Mouse (Mus musculus) forebrain, embryonic 11.5 days (tissue): ENCODE measurements around the gene Cmas. TPM values are rescaled to one million over a fixed set of nuclear protein-coding genes. Genes with fewer than 3 reads are reported as not detected.

ENCODE experiments used
- ATAC-seq: fragments of 200-750 bp; cut with Nextera tagmentation; replicated peaks from 2 replicates; pipeline ENCODE4 v1.8.0; 2017; ENCODE audit warnings: moderate TSS enrichment; ENCODE audit not compliant: low FRiP score
- DNase-seq: peaks from one replicate; pipeline ENCODE4 v3.0.0-alpha.2; 2017; ENCODE audit warnings: low spot score
- H3K27ac ChIP-seq: fragments of 300-500 bp; sonication (generic); 2 replicates; pipeline ENCODE4 v1.5.1; 2014; ENCODE audit warnings: low read depth, low read length
- H3K27me3 ChIP-seq: fragments of 300-500 bp; sonication (generic); 2 replicates; pipeline ENCODE4 v1.6.1; 2014; ENCODE audit warnings: mild to moderate bottlenecking, low read length, mixed read lengths; ENCODE audit not compliant: control insufficient read depth, insufficient read depth
- H3K36me3 ChIP-seq: fragments of 300-500 bp; sonication (generic); 2 replicates; pipeline ENCODE4 v1.6.1; 2014; ENCODE audit warnings: mild to moderate bottlenecking, low read length, moderate library complexity, mixed read lengths; ENCODE audit not compliant: control insufficient read depth, insufficient read depth
- H3K4me1 ChIP-seq: fragments of 300-500 bp; sonication (generic); replicated peaks from 2 replicates; pipeline ENCODE4 v1.6.1; 2014; ENCODE audit warnings: low read length, mixed read lengths; ENCODE audit not compliant: control insufficient read depth, insufficient read depth
- H3K4me2 ChIP-seq: fragments of 300-500 bp; sonication (generic); 2 replicates; pipeline ENCODE4 v1.6.1; 2014; ENCODE audit warnings: low read depth, mild to moderate bottlenecking, low read length, moderate library complexity, mixed read lengths; ENCODE audit not compliant: severe bottlenecking
- H3K4me3 ChIP-seq: fragments of 300-500 bp; sonication (generic); 2 replicates; pipeline ENCODE4 v1.5.1; 2014; ENCODE audit warnings: low read depth, low read length
- H3K9ac ChIP-seq: fragments of 300-500 bp; sonication (generic); 2 replicates; pipeline ENCODE4 v1.6.1; 2014; ENCODE audit warnings: low read length
- H3K9me3 ChIP-seq: fragments of 300-500 bp; sonication (generic); 2 replicates; pipeline ENCODE4 v1.6.1; 2016; ENCODE audit warnings: low read length, mixed read lengths; ENCODE audit not compliant: control insufficient read depth
- WGBS: fragments of 180-500 bp; shearing (Covaris S2); extraction: QIAGEN DNeasy Blood & Tissue Kit; methylation state at CpG from one replicate; pipeline ENCODE4 v1.1.7; 2014; 5-methylcytosine and 5-hydroxymethylcytosine counted together
- polyA plus RNA-seq: library from polyadenylated mRNA; unstranded; fragments of >200 nt; fragmentation: Nextera tagmentation; extraction: Ambion mirVana; gene quantifications from 2 replicates; pipeline ENCODE4 v1.2.1, GENCODE M21; 2014

The Cmas gene
- polyA plus RNA-seq = 103 and 109 TPM in 2 replicates

DNA sequence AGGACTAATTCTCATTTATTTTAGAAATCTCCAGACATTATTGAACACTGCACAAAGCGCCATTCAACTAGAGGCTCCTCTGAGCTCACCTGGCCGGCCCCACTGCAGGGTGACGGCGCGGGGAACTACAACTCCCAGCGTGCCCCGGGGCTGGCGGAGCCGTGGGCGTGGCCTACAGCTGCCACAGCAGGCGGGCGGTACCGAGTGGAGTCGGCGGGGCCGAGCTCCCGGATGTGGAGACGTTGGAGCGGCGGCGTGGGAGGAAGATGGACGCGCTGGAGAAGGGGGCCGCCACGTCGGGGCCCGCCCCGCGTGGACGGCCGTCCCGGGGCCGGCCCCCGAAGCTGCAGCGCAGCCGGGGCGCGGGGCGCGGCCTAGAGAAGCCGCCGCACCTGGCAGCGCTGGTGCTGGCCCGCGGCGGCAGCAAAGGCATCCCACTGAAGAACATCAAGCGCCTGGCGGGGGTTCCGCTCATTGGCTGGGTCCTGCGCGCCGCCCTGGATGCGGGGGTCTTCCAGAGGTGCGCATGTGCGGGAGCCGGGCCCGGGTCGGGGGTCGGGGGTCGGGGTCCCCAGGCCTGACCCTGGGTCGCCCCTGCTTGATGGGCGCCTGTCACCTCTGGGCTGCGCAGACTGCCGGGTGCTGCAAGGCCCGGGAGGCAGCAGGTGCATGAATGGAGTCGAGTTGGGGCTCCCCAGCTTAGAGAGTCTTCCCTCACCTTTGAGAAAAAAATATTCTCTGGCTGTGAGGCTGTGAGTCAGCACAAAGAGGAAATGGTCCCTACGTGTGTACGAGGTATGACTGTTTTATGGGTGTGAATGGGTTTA lies at the start of gene Cmas:
Cmas (plus strand) TSS at position 180 of the 827 bp plus-strand sequence.
- peak; percentile 94 for DNase-seq
- peak within 1 kb of the TSS; percentile 88 for H3K4me3 ChIP-seq
- H3K9ac ChIP-seq = peak within 1 kb of the TSS; percentile 90
- peak; percentile 97 for ATAC-seq
- no peaks in the 10 kb centered on the region for H3K9me3 ChIP-seq
- WGBS = under 1% methylated on average over 68 of the region's 68 CpGs
- peak within 1 kb of the TSS; percentile 71 for H3K4me2 ChIP-seq
- peaks cover 6% of the 10 kb centered on the region for H3K4me1 ChIP-seq
- no peaks in the 10 kb centered on the region; the same call in 1 of the 2 replicates for H3K27me3 ChIP-seq
- H3K36me3 ChIP-seq = no peaks in the 10 kb centered on the region
- peak within 1 kb of the TSS; percentile 50; the same call in 1 of the 2 replicates for H3K27ac ChIP-seq

DNA sequence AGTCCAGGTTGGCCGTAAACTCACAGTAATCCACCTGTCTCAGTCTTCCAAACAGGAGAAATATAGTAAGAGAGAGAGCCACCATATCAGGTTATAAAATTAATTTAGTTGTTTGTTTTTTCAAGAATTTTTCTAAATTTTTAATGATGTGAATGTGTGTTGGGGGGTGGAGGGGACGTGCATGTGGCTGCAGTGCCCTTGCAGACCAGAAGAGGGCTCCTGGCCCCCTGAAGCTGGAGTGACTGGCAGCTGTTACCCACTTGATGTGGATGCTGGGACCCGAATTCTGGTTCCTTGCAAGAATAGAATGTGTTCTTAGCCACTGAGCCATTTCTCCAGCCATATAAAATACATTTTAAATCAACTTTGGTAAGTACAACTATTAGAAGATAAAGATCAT lies 49.8 kb upstream of the Cmas start:
- DNase-seq = no peak
- no peak overlapping the region for H3K9ac ChIP-seq
- no peak overlapping the region for H3K4me2 ChIP-seq
- no peaks in the 10 kb centered on the region for H3K4me1 ChIP-seq
- no peak overlapping the region for H3K4me3 ChIP-seq
- H3K27ac ChIP-seq = no peak overlapping the region
- ATAC-seq = no peak
- 74% methylated on average over 3 of the region's 3 CpGs for WGBS
- no peaks in the 10 kb centered on the region for H3K27me3 ChIP-seq
- no peaks in the 10 kb centered on the region for H3K36me3 ChIP-seq
- no peaks in the 10 kb centered on the region for H3K9me3 ChIP-seq

DNA sequence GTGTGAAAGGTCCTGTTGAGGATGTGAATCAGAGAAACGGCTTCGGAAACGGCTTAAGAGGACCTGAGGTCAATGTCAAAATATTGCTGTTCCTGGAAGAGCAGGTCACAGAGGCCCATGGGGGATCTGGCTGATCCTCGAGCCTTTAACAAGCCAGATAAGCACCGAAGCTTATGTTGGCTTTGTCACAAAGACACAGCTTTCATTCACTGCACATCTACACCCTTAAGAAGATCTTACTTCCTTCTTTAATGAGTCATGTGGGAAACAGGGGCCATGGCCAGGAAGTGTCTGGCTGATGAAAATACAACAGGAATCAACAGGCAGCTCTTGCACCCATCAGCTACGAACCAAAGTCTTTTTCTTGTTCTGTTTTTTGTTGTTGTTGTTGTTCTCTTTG lies 48.1 kb upstream of the Cmas start:
- WGBS = 83% methylated on average over 6 of the region's 6 CpGs
- H3K4me3 ChIP-seq = no peak overlapping the region
- H3K9me3 ChIP-seq = no peaks in the 10 kb centered on the region
- no peak for ATAC-seq
- H3K4me2 ChIP-seq = no peak overlapping the region
- no peak overlapping the region for H3K27ac ChIP-seq
- DNase-seq = no peak
- H3K9ac ChIP-seq = no peak overlapping the region
- H3K27me3 ChIP-seq = no peaks in the 10 kb centered on the region
- no peaks in the 10 kb centered on the region for H3K4me1 ChIP-seq
- H3K36me3 ChIP-seq = no peaks in the 10 kb centered on the region

DNA sequence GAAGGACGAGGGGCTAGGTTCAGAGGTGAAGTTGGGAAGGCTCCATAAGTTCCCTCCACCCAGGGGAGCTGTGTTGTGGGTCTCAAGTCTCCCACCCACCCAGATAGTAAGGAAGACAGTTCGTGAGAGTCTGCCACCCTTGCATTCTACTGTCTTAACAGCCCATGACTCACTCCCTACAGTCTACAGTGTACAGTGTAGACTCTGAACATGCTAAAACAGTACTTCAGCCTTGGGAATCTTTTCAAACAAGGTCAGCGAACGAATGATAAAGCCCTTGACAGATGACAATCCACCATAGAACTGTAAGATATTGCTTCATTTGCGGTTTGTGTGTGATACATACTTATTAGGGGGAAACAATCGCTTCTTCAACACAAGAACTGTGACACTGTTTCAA lies 45.8 kb upstream of the Cmas start:
- Histone ChIP-seq H3K9me3 (no peaks in the 10 kb centered on the region), H3K27me3 (no peaks in the 10 kb centered on the region), H3K4me2 (no peak overlapping the region), H3K36me3 (no peaks in the 10 kb centered on the region), H3K27ac (no peak overlapping the region), H3K4me3 (no peak overlapping the region), H3K4me1 (no peaks in the 10 kb centered on the region), H3K9ac (no peak overlapping the region)
- DNase-seq = no peak
- no peak for ATAC-seq
- 83% methylated on average over 6 of the region's 6 CpGs for WGBS

DNA sequence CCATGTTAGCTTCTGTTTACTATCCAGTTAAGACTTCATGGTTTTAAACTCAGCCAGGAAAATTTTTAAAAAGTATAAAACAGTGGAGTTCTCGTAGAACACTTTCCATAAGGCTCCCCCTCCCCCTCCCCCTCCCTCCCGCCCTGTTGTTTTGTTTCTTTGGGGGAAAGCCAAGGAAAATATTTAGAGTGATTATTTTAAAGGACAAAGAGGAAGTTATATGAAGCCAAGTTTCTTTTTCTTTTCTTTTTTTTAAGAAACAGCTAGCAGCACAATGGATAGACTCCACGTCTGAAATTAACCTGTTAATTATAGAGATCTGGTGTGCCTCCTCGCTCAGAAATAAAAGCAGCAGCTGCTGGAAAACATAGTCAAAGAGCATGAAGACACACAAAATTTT lies 45.4 kb upstream of the Cmas start:
- ATAC-seq (no peak), DNase-seq (no peak)
- H3K27ac ChIP-seq = no peak overlapping the region
- no peaks in the 10 kb centered on the region for H3K4me1 ChIP-seq
- H3K4me2 ChIP-seq = no peak overlapping the region
- no peaks in the 10 kb centered on the region for H3K27me3 ChIP-seq
- H3K9ac ChIP-seq = no peak overlapping the region
- WGBS = 69% methylated on average over 4 of the region's 4 CpGs
- H3K9me3 ChIP-seq = no peaks in the 10 kb centered on the region
- no peaks in the 10 kb centered on the region for H3K36me3 ChIP-seq
- H3K4me3 ChIP-seq = no peak overlapping the region

DNA sequence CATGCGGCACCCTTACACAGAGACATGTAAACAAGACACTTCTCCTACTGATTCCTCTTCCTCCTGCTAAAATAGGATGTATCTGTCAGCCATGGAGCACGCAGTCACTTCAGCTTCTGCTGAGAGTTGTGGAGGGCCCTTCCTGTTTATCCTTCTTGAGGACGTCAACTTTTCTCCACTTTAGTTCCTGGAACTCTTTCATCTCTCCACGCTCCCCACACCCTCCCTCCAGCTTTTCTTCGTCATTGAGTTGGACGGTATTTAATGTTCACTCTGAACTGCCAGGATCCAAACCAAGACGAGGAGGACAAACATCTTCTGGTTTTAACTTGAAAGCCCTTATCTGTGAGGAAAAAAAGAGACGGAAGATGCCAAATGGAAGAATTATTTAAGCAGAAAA lies 41.5 kb upstream of the Cmas start:
- Histone ChIP-seq H3K4me3 (no peak overlapping the region), H3K9ac (no peak overlapping the region), H3K27me3 (no peaks in the 10 kb centered on the region), H3K4me2 (no peak overlapping the region), H3K9me3 (no peaks in the 10 kb centered on the region), H3K36me3 (no peaks in the 10 kb centered on the region), H3K27ac (no peak overlapping the region), H3K4me1 (no peaks in the 10 kb centered on the region)
- WGBS = 90% methylated on average over 8 of the region's 8 CpGs
- ATAC-seq = no peak
- no peak for DNase-seq

DNA sequence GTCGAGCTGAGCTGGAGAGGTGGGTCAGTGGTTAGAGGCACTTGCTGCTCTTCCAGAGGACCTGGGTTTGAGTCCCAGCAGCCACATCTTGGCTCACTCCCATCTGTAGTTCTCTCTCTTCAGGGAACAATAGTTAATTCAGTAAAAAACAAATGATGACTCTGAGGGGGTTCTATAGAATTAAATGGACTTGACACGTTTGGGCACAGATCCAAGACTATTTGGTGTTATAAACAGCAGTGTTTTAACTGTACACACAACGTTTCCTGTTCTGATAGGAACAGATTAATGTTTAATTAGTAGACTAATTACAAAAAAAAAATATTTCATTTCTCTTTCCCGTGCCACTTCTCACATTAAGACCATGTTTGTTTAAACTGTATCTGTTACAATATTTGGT lies 39.3 kb upstream of the Cmas start:
- no peaks in the 10 kb centered on the region for H3K4me1 ChIP-seq
- no peak for DNase-seq
- ATAC-seq = no peak

DNA sequence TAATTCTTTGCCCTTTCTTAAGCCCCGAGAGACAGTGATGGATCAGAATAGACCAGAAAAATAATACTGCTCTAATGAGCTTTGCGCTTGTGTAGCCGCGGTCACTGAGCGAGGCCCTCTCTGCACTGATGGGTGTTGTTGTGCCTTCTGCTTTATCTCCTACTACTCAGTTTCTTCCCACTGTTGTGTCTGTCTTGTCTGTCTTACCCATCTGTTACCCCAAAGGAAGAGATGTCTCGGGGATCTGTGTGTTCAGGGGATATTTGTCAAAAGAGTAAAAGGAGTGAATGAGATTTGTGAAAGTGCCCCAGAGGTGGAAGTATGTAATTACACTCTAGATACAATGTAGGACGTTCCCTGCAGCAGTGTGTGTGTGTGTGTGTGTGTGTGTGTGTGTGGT lies 38.3 kb upstream of the Cmas start:
- DNase-seq = no peak
- ATAC-seq = no peak
- no peaks in the 10 kb centered on the region for H3K36me3 ChIP-seq

More for the DNA sequence above, 39.3 kb upstream of the Cmas start:
- H3K4me3 ChIP-seq = no peak overlapping the region
- no peak overlapping the region for H3K9ac ChIP-seq
- no peak overlapping the region for H3K27ac ChIP-seq
- 70% methylated on average over 4 of the region's 4 CpGs for whole genome bisulfite sequencing
- H3K36me3 ChIP-seq = no peaks in the 10 kb centered on the region
- H3K9me3 ChIP-seq = no peaks in the 10 kb centered on the region
- H3K27me3 ChIP-seq = no peaks in the 10 kb centered on the region
- H3K4me2 ChIP-seq = no peak overlapping the region

DNA sequence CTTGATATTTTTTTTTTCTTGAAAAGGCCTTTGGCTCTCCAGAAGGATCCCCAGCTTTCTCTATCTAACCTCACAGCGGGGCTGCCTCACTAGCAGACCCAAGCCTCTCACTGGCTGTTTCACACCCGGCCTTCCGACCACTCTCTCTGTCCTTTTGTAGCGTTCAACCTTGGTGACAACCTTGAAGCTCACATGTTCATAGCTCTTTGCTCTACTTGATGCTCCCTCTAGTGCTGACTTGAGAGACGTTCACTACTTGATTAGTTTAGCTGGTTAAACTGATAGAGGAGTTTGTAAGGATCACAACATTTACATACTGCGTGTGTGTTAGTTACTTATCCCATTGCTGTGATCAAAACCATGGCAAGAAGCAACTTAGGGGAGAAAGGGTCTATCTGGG lies 35.8 kb upstream of the Cmas start:
- WGBS = 76% methylated on average over 6 of the region's 6 CpGs
- no peaks in the 10 kb centered on the region for H3K36me3 ChIP-seq
- no peaks in the 10 kb centered on the region for H3K4me1 ChIP-seq
- no peak overlapping the region for H3K4me2 ChIP-seq
- H3K27me3 ChIP-seq = no peaks in the 10 kb centered on the region
- no peak overlapping the region for H3K27ac ChIP-seq
- no peak for ATAC-seq
- no peak for DNase-seq
- no peaks in the 10 kb centered on the region for H3K9me3 ChIP-seq
- H3K4me3 ChIP-seq = no peak overlapping the region
- H3K9ac ChIP-seq = no peak overlapping the region

More for the DNA sequence above, 38.3 kb upstream of the Cmas start:
- Histone ChIP-seq H3K4me3 (no peak overlapping the region), H3K9me3 (no peaks in the 10 kb centered on the region), H3K4me2 (no peak overlapping the region), H3K27ac (no peak overlapping the region), H3K27me3 (no peaks in the 10 kb centered on the region), H3K4me1 (no peaks in the 10 kb centered on the region), H3K9ac (no peak overlapping the region)
- WGBS = 87% methylated on average over 7 of the region's 7 CpGs
